Mouse (Mus musculus): ENCODE results near the gene Vil1. TPM values are rescaled to one million over a fixed set of nuclear protein-coding genes. Genes with fewer than 3 reads are reported as not detected.
A peak's percentile ranks its signal among the peaks of the same experiment; 100 is the strongest.

Vil1 gene
- polyA plus RNA-seq, 1 experiment from 2014 or later, result 0.42 TPM

GRCm38 (mm10) chr1:74460273-74460672, 51.1 kb downstream of the Vil1 start:
- no peaks in the 10 kb centered on the region for H3K4me1 ChIP-seq (replicated peaks; ENCODE audit: control insufficient read depth, insufficient read depth, low read length)
- no peak overlapping the region for H3K4me2 ChIP-seq (ENCODE audit: low read length)
- no peaks in the 10 kb centered on the region for H3K9me3 ChIP-seq (ENCODE audit: control insufficient read depth, low read length)
- no peaks in the 10 kb centered on the region for H3K27me3 ChIP-seq (replicated peaks; ENCODE audit: control insufficient read depth, insufficient read depth, low read length)
- no peak overlapping the region for H3K27ac ChIP-seq (ENCODE audit: low read length)
- H3K9ac ChIP-seq (replicated peaks; ENCODE audit: low read depth, low read length), result no peak overlapping the region
- 72% methylated on average over 2 of the region's 2 CpGs for WGBS
- H3K36me3 ChIP-seq (ENCODE audit: control insufficient read depth, insufficient read depth), result peaks cover 9% of the 10 kb centered on the region
- H3K4me3 ChIP-seq (replicated peaks; ENCODE audit: low read length), result no peak overlapping the region
- no peak for ATAC-seq

MicroRNA genes within 50 kb of the gene (microRNA counts, 519-probe panel; counts per million panel counts)
- 2,830 counts per million, percentile 73 among the panel's probes with 10 or more counts for microRNA mmu-miR-26b

Small RNAs within 50 kb of the gene (microRNA-seq; reads per million reads assigned to microRNA genes)
- gene Mir26b, result 16,769 reads per million, percentile 98 among the genes with 10 or more reads in this experiment

Other genes with a start within 250 kb of the Vil1 start
- gene Cxcr1, start 214.7 kb upstream of the Vil1 start, polyA plus RNA-seq (2015; fragmentation: Nextera tagmentation; extraction: Ambion mirVana), result not detected in 2 replicates
- gene Arpc2, start 173.3 kb upstream of the Vil1 start, polyA plus RNA-seq (2015; fragmentation: Nextera tagmentation; extraction: Ambion mirVana), result 413 and 455 TPM in 2 replicates
- gene Gpbar1, start 130.8 kb upstream of the Vil1 start, polyA plus RNA-seq (2015; fragmentation: Nextera tagmentation; extraction: Ambion mirVana), result 0.20 TPM in 1 of 2 replicates, not detected in the other
- gene Aamp, start 124.6 kb upstream of the Vil1 start, polyA plus RNA-seq (2015; fragmentation: Nextera tagmentation; extraction: Ambion mirVana), result 216 and 225 TPM in 2 replicates
- 98.4 and 105 TPM in 2 replicates for gene Pnkd, start 124.4 kb upstream of the Vil1 start, polyA plus RNA-seq (2015; fragmentation: Nextera tagmentation; extraction: Ambion mirVana)
- 6.9 and 7.7 TPM in 2 replicates for gene Tmbim1, start 103.8 kb upstream of the Vil1 start, polyA plus RNA-seq (2015; fragmentation: Nextera tagmentation; extraction: Ambion mirVana)
- 1.0 and 1.2 TPM in 2 replicates for gene Catip, start 47.3 kb upstream of the Vil1 start, polyA plus RNA-seq (2015; fragmentation: Nextera tagmentation; extraction: Ambion mirVana)
- gene Slc11a1, start 34.2 kb upstream of the Vil1 start, polyA plus RNA-seq (2015; fragmentation: Nextera tagmentation; extraction: Ambion mirVana), result 1.2 and 1.5 TPM in 2 replicates
- 18.6 and 20.0 TPM in 2 replicates for gene Ctdsp1, start 17.9 kb upstream of the Vil1 start, polyA plus RNA-seq (2015; fragmentation: Nextera tagmentation; extraction: Ambion mirVana)
- gene Cnot9, start 96.7 kb downstream of the Vil1 start, polyA plus RNA-seq (2015; fragmentation: Nextera tagmentation; extraction: Ambion mirVana), result 52.1 and 54.6 TPM in 2 replicates
- gene Plcd4, start 133.5 kb downstream of the Vil1 start, polyA plus RNA-seq (2015; fragmentation: Nextera tagmentation; extraction: Ambion mirVana), result 4.0 and 4.8 TPM in 2 replicates
- gene Usp37, start 134.9 kb downstream of the Vil1 start, polyA plus RNA-seq (2015; fragmentation: Nextera tagmentation; extraction: Ambion mirVana), result 35.9 and 38.7 TPM in 2 replicates
- 9.7 and 10.3 TPM in 2 replicates for gene Zfp142, start 178.9 kb downstream of the Vil1 start, polyA plus RNA-seq (2015; fragmentation: Nextera tagmentation; extraction: Ambion mirVana)
- 25.3 and 25.9 TPM in 2 replicates for gene Bcs1l, start 178.9 kb downstream of the Vil1 start, polyA plus RNA-seq (2015; fragmentation: Nextera tagmentation; extraction: Ambion mirVana)
- 39.4 and 44.3 TPM in 2 replicates for gene Rnf25, start 192.0 kb downstream of the Vil1 start, polyA plus RNA-seq (2015; fragmentation: Nextera tagmentation; extraction: Ambion mirVana)
- 28.1 and 31.1 TPM in 2 replicates for gene Stk36, start 192.1 kb downstream of the Vil1 start, polyA plus RNA-seq (2015; fragmentation: Nextera tagmentation; extraction: Ambion mirVana)

Measured in forebrain, embryonic 16.5 days (tissue).